Mouse (Mus musculus): ENCODE data around the gene Tmem169.
"Not testable (repeated sequence)": the region's sequence is repeated elsewhere in the genome, so short reads cannot be mapped to it uniquely, and the experiment has no call there.

- not testable (repeated sequence) for TF ChIP-seq CTCF, POLR2A (IDR thresholded peaks at IDR 0.05; ENCODE audit: extremely low read depth, insufficient read depth, low read length)
Observed at GRCm38 (mm10) chr1:72248226-72248737, 35.9 kb upstream of the Tmem169 start.
